Mouse (Mus musculus): ENCODE results near the gene Elf3. TPM values are rescaled to one million over a fixed set of nuclear protein-coding genes. Genes with fewer than 3 reads are reported as not detected.

Gene Elf3
- polyA plus RNA-seq, 1 experiment from 2014 or later, result 0.16 TPM

- Histone ChIP-seq H3K36me3 (no peaks in the 10 kb centered on the region), H3K4me3 (replicated peaks) (no peak overlapping the region), H3K27me3 (no peaks in the 10 kb centered on the region), H3K4me1 (replicated peaks) (peaks cover 7% of the 10 kb centered on the region), H3K9ac (replicated peaks) (no peak overlapping the region), H3K4me2 (replicated peaks) (no peak overlapping the region), H3K9me3 (no peaks in the 10 kb centered on the region), H3K27ac (no peak overlapping the region)
- WGBS, result 33% methylated on average over 12 of the region's 12 CpGs
- ATAC-seq, result no peak
Measured at GRCm38 (mm10) chr1:135204196-135205126, 53.9 kb downstream of the Elf3 start.

Other genes starting within 250 kb of the Elf3 start
- 0.35 and 0.44 TPM in 2 replicates for gene Lgr6, start 153.3 kb downstream of the Elf3 start, polyA plus RNA-seq (2015; fragmentation: Nextera tagmentation; extraction: Ambion mirVana)
- 0.46 and 0.51 TPM in 2 replicates for gene Ptpn7, start 125.9 kb downstream of the Elf3 start, polyA plus RNA-seq (2015; fragmentation: Nextera tagmentation; extraction: Ambion mirVana)
- 234 and 247 TPM in 2 replicates for gene Arl8a, start 111.7 kb downstream of the Elf3 start, polyA plus RNA-seq (2015; fragmentation: Nextera tagmentation; extraction: Ambion mirVana)
- gene Gpr37l1, start 90.9 kb downstream of the Elf3 start, polyA plus RNA-seq (2015; fragmentation: Nextera tagmentation; extraction: Ambion mirVana), result 0.13 and 0.17 TPM in 2 replicates
- gene Rnpep, start 25.5 kb upstream of the Elf3 start, polyA plus RNA-seq (2015; fragmentation: Nextera tagmentation; extraction: Ambion mirVana), result 87.7 and 102 TPM in 2 replicates
- gene Timm17a, start 55.2 kb upstream of the Elf3 start, polyA plus RNA-seq (2015; fragmentation: Nextera tagmentation; extraction: Ambion mirVana), result 155 and 161 TPM in 2 replicates
- gene Lmod1, start 66.2 kb upstream of the Elf3 start, polyA plus RNA-seq (2015; fragmentation: Nextera tagmentation; extraction: Ambion mirVana), result 0.36 and 0.57 TPM in 2 replicates
- 83.7 and 84.8 TPM in 2 replicates for gene Shisa4, start 116.7 kb upstream of the Elf3 start, polyA plus RNA-seq (2015; fragmentation: Nextera tagmentation; extraction: Ambion mirVana)
- 136 and 142 TPM in 2 replicates for gene Ipo9, start 171.9 kb upstream of the Elf3 start, polyA plus RNA-seq (2015; fragmentation: Nextera tagmentation; extraction: Ambion mirVana)